ENCODE assay signal across 8 mouse cellular contexts in the genomic region with DNA sequence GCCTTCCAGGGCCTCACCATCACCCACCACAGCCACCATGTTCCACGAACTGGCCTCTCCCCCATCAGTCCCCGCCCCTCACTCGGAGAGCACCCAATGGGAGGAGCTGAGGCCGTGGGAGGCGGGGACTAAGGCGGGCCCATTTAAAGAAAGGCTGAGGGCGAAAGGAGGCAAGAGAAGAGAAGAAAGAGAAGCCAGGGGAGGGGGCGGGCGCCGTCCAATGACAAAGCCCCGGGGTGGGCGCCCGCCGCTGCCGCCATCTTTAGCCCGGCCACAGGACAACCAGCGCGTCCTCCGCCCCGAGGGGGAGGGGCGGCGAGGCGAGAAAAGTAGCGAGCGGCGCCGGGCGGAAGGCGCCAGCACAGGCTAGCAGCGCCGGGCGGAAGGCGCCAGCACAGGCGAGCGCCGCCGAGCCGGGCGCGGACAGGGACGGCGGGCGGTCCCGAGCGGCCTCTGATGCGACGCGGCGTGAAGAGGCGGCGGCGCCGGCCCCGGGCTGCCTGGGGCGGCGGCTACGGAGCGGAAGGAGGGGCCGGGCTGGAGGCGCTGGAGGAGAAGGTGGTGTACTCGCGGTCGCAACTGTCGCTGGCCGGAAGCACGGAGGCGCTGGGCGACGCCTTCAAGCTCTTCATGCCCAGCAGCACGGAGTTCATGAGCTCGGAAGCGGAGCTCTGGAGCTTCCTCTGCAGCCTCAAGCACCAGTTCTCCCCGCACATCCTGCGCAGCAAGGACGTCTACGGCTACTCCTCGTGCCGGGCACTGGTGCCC. TPM values are rescaled to one million over a fixed set of nuclear protein-coding genes. Genes with fewer than 3 reads are reported as not detected.
DNase-seq lines count a peak whose midpoint lies in the region; ATAC-seq and TF ChIP-seq lines count a peak whose summit lies in the region.

A gene (plus strand): TSS at position 177 of the 768 bp plus-strand sequence.

- no peaks in the 10 kb centered on the region for H3K9me3 ChIP-seq in heart, embryonic 12.5 days (replicated peaks)
- H3K9me3 ChIP-seq in liver, embryonic 12.5 days (replicated peaks), result no peaks in the 10 kb centered on the region
- H3K9me3 ChIP-seq in stomach, embryonic 15.5 days, result no peaks in the 10 kb centered on the region

- H3K79me3 ChIP-seq in C2C12 (ENCODE audit: low read depth), result no peaks in the 10 kb centered on the region

- WGBS in heart, embryonic 12.5 days, result 0% methylated on average over 67 of the region's 78 CpGs
- WGBS in liver, embryonic 12.5 days (ENCODE audit: insufficient replicate concordance), result 1% methylated on average over 67 of the region's 78 CpGs
- under 1% methylated on average over 73 of the region's 78 CpGs for WGBS in stomach, embryonic 15.5 days

- peak within 1 kb of the TSS; percentile 88 for H3K9ac ChIP-seq in heart, embryonic 12.5 days
- H3K9ac ChIP-seq in liver, embryonic 12.5 days, result peak within 1 kb of the TSS; percentile 98
- H3K9ac ChIP-seq in stomach, embryonic 15.5 days, result peak within 1 kb of the TSS; percentile 74

- peaks cover 9% of the 10 kb centered on the region for H3K79me2 ChIP-seq in C2C12 (ENCODE audit: control insufficient read depth, insufficient read depth)

- TF ChIP-seq CTCF in C2C12 (IDR thresholded peaks at IDR 0.05; ENCODE audit: control insufficient read depth, insufficient read depth, insufficient read length), result no peak

- H3K36me3 ChIP-seq in C2C12 (ENCODE audit: control insufficient read depth, insufficient read depth), result no peaks in the 10 kb centered on the region
- H3K36me3 ChIP-seq in heart, embryonic 12.5 days, result no peaks in the 10 kb centered on the region
- peaks cover 16% of the 10 kb centered on the region for H3K36me3 ChIP-seq in liver, embryonic 12.5 days
- H3K36me3 ChIP-seq in stomach, embryonic 15.5 days, result no peaks in the 10 kb centered on the region; the same call in 1 of the 2 replicates

- H3K4me3 ChIP-seq in C2C12 (ENCODE audit: insufficient read depth, poor library complexity, severe bottlenecking), result peak within 1 kb of the TSS; percentile 56
- H3K4me3 ChIP-seq in heart, embryonic 12.5 days, result peak within 1 kb of the TSS; percentile 81
- H3K4me3 ChIP-seq in liver, embryonic 12.5 days, result peak within 1 kb of the TSS; percentile 87
- peak within 1 kb of the TSS; percentile 84 for H3K4me3 ChIP-seq in stomach, embryonic 15.5 days (replicated peaks)

- no peaks in the 10 kb centered on the region for H3K27me3 ChIP-seq in C2C12 (ENCODE audit: control insufficient read depth, insufficient read depth, insufficient read length)
- H3K27me3 ChIP-seq in heart, embryonic 12.5 days (replicated peaks), result no peaks in the 10 kb centered on the region
- H3K27me3 ChIP-seq in liver, embryonic 12.5 days (replicated peaks), result no peaks in the 10 kb centered on the region
- no peaks in the 10 kb centered on the region for H3K27me3 ChIP-seq in stomach, embryonic 15.5 days (replicated peaks)

- peak within 1 kb of the TSS; percentile 58 for H3ac ChIP-seq in C2C12 (ENCODE audit: control insufficient read depth, insufficient read length, low read depth)

- ATAC-seq in erythroid progenitor cell, adult 5-6 weeks (replicated peaks; ENCODE audit: low FRiP score, poor library complexity, severe bottlenecking), result peak; percentile 90
- ATAC-seq in heart, embryonic 12.5 days (ENCODE audit: insufficient number of reproducible peaks, low FRiP score), result peak; percentile 88
- peak; percentile 84 for ATAC-seq in liver, embryonic 12.5 days
- ATAC-seq in stomach, embryonic 15.5 days (ENCODE audit: insufficient read depth, low FRiP score, low read depth), result peak; percentile 85

- peak within 1 kb of the TSS; percentile 93 for H3K27ac ChIP-seq in heart, embryonic 12.5 days (ENCODE audit: poor library complexity, severe bottlenecking)
- H3K27ac ChIP-seq in liver, embryonic 12.5 days, result peak within 1 kb of the TSS; percentile 99
- peak within 1 kb of the TSS; percentile 97 for H3K27ac ChIP-seq in stomach, embryonic 15.5 days

- DNase-seq in brain, embryonic 18.5 days (ENCODE audit: low read depth, low spot score), result peak; percentile 84
- peak; percentile 92 for DNase-seq in kidney, postnatal 10 days
- DNase-seq in natural killer cell, adult 2 months (ENCODE audit: low spot score in 2 of 2), result peak; percentile 82 to 85

- peak within 1 kb of the TSS; percentile 86 for H3K4me2 ChIP-seq in heart, embryonic 12.5 days
- peak within 1 kb of the TSS; percentile 64 for H3K4me2 ChIP-seq in liver, embryonic 12.5 days
- peak within 1 kb of the TSS; percentile 63 for H3K4me2 ChIP-seq in stomach, embryonic 15.5 days

- peaks cover 14% of the 10 kb centered on the region for H3K4me1 ChIP-seq in heart, embryonic 12.5 days (replicated peaks)
- peaks cover 31% of the 10 kb centered on the region for H3K4me1 ChIP-seq in liver, embryonic 12.5 days
- 0 out of 2 replicates have a peak, but pooled peaks cover 6% of the 10 kb centered on the region for H3K4me1 ChIP-seq in stomach, embryonic 15.5 days

TF ChIP-seq in C2C12, 6 proteins besides CTCF, POLR2A, EP300 and RAD21:
- TF ChIP-seq FOSL1 (IDR thresholded peaks at IDR 0.05; ENCODE audit: insufficient read depth, low read length, poor library complexity, severe bottlenecking), result no peak
- TF ChIP-seq MAX (IDR thresholded peaks at IDR 0.05), result no peak
- TF ChIP-seq CEBPB (IDR thresholded peaks at IDR 0.05; ENCODE audit: low read depth), result no peak
- TF ChIP-seq USF1 (IDR thresholded peaks at IDR 0.05; ENCODE audit: low read depth), result no peak
- no peak for TF ChIP-seq MYOD1 (IDR thresholded peaks at IDR 0.05; ENCODE audit: control insufficient read depth, insufficient read length, low read depth)
- TF ChIP-seq MYOG (IDR thresholded peaks at IDR 0.05; ENCODE audit: control insufficient read depth, extremely low read depth, insufficient read length), result no peak
TF ChIP-seq in C2C12: peak in this region for 0.

RNA-seq across cellular contexts. Expression of the gene that starts here (rescaled TPM):
- 2.6 TPM for polyA plus RNA-seq in C2C12 (2012; fragmentation: generic; extraction: Trizol)
- 36.0 and 59.1 TPM in 2 replicates for total RNA-seq in erythroid progenitor cell, adult 5-6 weeks (2015; ENCODE audit: low replicate concordance)
- total RNA-seq in erythroid progenitor cell, adult 5-6 weeks (2017; ENCODE audit: low replicate concordance), result 31.2 and 51.2 TPM in 2 replicates
- 5.3 and 5.4 TPM in 2 replicates for polyA plus RNA-seq in heart, embryonic 12.5 days (2016; fragmentation: Nextera tagmentation; extraction: Ambion mirVana)
- 12.2 and 13.3 TPM in 2 replicates for polyA plus RNA-seq in liver, embryonic 12.5 days (2016; fragmentation: Nextera tagmentation; extraction: Ambion mirVana)
- polyA plus RNA-seq in stomach, embryonic 15.5 days (2015; fragmentation: Nextera tagmentation; extraction: Ambion mirVana), result 4.4 and 5.0 TPM in 2 replicates

Comparison
In these comparisons a context has a peak if more than half of its experiments do, and no peak if none do; other contexts are left out.
1. Peak in every context shown above with its lines: DNase-seq, ATAC-seq, H3K4me3 ChIP-seq and H3K27ac ChIP-seq.